Mouse (Mus musculus): ENCODE measurements around the gene Rpl5.

Gene Rpl5

DNA sequence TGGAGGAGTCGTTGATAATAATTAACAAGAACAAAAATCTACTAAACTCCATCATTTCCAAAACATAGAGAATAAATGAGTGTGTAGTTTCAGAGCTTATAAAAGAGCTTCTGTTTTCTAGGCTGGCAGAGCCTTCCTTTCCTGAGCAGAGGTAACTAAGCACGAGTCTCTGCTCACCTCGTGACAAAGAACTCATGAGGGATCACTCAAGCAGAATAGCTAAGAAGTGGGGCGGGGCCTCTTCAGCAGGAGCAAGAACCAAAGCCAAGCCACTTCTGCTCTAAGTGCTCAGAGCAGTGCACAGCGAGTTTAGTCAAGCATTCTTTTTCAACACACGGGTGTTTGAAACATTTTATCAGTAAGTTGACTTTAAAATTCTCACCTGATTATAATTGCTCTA lies 40.9 kb downstream of the Rpl5 start:
- no peak for DNase-seq (ENCODE audit: low read depth, low spot score)

DNA sequence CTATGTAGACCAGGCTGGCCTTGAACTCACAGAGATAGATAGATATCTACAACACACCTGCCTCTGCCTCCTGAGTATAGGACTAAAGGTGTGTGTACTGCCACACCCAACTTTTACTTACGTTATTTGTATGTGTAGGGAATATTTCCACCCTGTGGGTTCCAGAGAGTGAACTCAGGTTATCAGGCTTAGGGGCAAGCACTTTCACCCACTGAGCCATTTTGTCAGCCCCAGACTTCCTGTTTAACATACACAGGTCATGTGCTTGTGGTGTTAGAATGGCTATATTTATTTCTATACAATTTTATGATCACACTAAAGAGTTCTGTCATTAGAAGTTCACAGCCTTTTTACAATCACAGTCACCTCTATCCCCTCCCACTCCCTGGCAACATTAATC lies 42.6 kb downstream of the Rpl5 start:
- no peak for DNase-seq (ENCODE audit: low read depth, low spot score)

DNA sequence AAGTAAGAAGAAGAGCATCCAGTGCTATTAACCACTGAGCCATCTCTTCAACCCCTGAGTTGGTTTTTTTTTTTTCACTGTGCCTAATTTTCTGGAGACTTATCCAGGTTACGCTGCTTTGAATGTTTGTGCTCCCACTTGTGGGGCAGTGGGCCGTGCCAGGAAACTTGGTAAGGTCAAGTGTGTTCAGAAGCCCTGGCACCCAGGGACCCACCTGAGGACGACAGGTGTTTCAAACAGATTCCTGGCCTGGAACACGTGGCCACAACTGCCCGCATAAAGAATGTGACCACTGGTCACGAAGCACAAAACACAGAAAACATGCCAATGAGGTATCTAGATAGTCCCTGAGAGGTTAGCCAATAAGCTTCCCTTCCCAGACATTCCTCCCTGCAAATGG lies 43.2 kb downstream of the Rpl5 start:
- DNase-seq (ENCODE audit: low read depth, low spot score) = no peak

DNA sequence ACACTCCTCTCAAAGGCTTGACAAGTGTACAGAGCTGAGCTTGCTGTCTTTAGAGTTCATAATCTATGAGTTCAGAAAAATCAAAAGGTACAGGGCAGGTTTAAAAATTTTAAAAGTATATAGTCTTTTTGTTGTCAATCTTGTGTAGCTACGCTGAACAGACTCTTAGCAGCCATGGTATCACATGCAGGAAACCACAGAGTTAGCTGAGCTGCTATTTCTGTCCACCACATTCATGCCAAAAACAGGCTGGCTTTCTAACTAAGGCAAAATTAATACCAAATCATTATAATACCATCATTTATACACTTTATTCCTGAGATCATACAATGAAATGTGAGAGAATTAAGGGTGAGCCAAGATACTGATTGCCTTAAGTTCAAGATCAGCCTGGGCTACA lies 46.2 kb downstream of the Rpl5 start:
- no peak for DNase-seq (ENCODE audit: low read depth, low spot score)

DNA sequence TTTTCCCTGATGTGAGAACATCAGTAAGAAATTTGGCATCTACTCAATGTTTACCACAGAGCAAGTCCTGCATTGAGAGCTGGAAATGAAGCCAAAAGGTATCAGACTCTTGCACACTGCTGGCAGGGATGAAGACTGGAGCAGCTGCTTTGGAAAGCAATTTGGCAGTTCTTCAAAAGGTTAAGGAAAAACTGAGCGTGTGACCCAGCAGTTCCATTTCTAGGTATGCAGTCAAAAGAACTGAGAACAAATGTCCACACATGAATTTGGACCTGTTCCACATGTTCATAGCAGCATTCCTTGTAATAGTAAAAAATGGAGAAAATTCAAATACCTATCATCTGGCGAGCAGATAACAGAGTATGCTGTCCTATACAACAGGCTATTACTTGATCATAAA lies 47.2 kb downstream of the Rpl5 start:
- no peak for DNase-seq (ENCODE audit: low read depth, low spot score)

DNA sequence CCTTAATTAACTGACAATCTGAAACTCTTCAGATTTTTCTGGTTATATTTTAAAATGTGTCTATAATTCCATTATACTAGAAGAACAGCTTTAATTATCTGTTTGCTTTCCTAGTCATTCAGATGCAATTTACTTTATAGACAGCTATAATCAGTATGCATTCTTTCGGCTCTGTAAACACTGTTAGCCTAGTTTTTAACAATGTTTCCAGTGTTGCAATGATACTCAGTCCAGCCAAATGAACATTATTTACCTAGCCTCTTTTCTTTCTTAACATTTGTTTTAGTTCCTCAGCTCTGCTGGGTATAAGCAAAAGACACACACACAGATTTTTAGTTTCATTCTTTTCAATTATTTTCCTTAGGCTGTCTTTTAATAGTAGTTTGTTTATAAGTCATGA lies 48.6 kb downstream of the Rpl5 start:
- no peak for DNase-seq (ENCODE audit: low read depth, low spot score)

DNA sequence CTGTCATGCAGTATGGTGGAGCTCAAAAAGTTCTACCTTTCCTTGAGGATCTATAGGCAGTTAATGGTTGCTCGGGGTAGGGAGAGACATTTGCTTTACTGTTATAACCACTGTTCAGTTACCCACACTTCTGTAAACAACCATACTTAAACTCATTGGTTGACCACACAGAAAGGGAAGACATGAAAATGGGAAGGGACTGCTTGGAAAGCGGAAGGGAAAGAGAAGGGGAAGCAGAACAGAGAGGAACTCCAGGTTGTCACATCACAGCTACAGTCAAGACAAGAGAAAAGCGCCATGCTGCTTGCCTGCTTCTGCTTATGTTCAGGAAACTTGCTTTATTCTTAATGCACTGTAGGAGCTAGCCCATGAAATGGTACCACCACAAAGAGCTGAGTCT lies 49.3 kb downstream of the Rpl5 start:
- DNase-seq (ENCODE audit: low read depth, low spot score) = no peak

DNA sequence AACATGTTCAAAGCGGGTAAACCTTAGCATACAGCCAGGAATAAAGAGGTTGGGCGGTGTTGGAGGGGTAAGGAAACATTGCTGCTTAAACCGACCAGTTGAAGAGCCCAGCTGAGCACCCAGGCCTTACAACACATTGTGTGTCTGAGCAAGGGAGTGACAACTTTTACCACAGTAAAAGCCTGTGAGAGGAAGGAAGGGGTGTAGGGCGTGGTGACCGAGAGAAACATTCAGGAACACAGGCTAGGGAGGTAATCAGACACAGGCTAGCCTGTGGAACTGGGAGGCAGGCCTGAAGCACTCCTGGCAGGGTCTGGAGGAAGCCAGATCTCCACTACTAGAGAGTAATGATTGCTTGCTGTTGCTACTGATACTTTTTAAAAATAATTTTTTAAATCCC lies 50.3 kb downstream of the Rpl5 start:
- no peak for DNase-seq (ENCODE audit: low read depth, low spot score)

All from mesoderm, embryonic 11.5 days (tissue).